Mouse (Mus musculus) brain, embryonic 14.5 days (tissue): ENCODE data around the gene Gm49425.

ENCODE experiments used
- CTCF ChIP-seq: fragments of 200-500 bp; IDR thresholded peaks from 2 replicates; pipeline ENCODE4 v1.5.1; 2012; ENCODE audit warnings: inconsistent platforms, mild to moderate bottlenecking, moderate library complexity, borderline replicate concordance; ENCODE audit not compliant: insufficient read depth, insufficient read length; ENCODE audit errors: extremely low read depth
- POLR2A ChIP-seq: fragments of 200-500 bp; IDR thresholded peaks from 2 replicates; pipeline ENCODE4 v1.6.1; 2012; ENCODE audit warnings: mild to moderate bottlenecking, inconsistent platforms, borderline replicate concordance; ENCODE audit not compliant: poor library complexity, insufficient read depth, insufficient read length, severe bottlenecking; ENCODE audit errors: extremely low read depth

DNA sequence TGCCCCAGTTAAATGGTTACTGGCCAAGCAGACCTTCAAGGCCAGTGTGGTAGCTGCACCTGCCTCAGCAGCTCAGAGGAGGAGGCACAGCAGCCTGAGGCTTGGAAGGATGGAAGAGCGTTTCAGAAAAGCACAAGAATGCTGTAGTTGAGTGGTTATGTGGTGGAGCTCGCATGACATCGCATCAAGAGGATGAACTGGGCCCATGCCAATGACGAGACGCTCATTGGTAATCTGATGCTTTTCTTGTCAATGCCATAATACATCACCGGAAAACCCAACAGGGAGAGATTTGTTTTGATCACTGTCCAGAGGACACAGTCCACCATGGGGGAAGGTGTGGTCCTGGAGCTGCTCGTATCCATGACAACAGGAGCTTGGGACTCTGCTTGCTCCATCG, 21.8 kb downstream of the Gm49425 start:
- no peak for TF ChIP-seq POLR2A
- no peak for TF ChIP-seq CTCF
